Mouse (Mus musculus): Measurements from ENCODE around the gene Mgll.

- TF ChIP-seq CTCF (IDR thresholded peaks at IDR 0.05; ENCODE audit: control insufficient read depth, insufficient read depth, low read length) (peak; percentile 90), POLR2A (IDR thresholded peaks at IDR 0.05; ENCODE audit: borderline replicate concordance, control insufficient read depth, low read depth, low read length) (no peak)
Measured at GRCm38 (mm10) chr6:88831456-88831855, 107.2 kb downstream of the Mgll start.
